Mouse (Mus musculus) olfactory bulb, adult 2 months (tissue): ENCODE measurements around the gene Pacrg.

Experiments
- CTCF ChIP-seq: fragments of 200-500 bp; IDR thresholded peaks from 2 replicates; pipeline ENCODE4 v1.5.1; 2012; ENCODE audit warnings: low read depth, mild to moderate bottlenecking, low read length, moderate library complexity; ENCODE audit not compliant: insufficient read depth
- POLR2A ChIP-seq: fragments of 200-500 bp; IDR thresholded peaks from 2 replicates; pipeline ENCODE4 v1.6.1; 2012; ENCODE audit warnings: mild to moderate bottlenecking, low read depth, low read length, moderate library complexity; ENCODE audit not compliant: insufficient read depth

- TF ChIP-seq CTCF = no peak
- TF ChIP-seq POLR2A = no peak
Observed at GRCm38 (mm10) chr17:10519506-10520155, 320.5 kb downstream of the Pacrg start.
